Mouse (Mus musculus) monocyte, adult 2 months (primary cell): ENCODE data around the gene Ablim1.

Experiments used
- DNase-seq, 2 experiments: peaks; one replicate each; pipeline ENCODE4 v3.0.0; 2022; ENCODE audit warnings: low spot score in 2 of 2, low read depth in 1 of 2

Ablim1 gene

DNA sequence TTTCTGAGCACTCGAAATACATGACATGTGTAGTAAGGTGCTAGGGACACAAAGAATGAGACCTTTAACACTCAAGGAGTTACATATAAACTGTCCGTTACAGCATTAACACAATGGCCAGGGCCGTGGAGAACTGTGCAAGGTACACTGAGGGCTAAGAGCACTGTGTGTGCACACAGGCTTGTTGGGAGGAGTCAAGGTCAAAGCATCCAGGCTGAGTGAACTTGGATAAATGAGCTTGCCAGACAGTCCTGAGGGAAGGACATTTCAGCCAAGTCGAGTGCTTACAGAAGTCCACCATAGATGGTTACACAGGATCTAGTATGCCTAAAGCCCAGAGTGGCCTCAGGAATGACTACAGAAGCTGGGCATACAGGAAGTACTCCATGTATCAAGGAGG lies 319.3 kb downstream of the Ablim1 start:
- no peak for DNase-seq

DNA sequence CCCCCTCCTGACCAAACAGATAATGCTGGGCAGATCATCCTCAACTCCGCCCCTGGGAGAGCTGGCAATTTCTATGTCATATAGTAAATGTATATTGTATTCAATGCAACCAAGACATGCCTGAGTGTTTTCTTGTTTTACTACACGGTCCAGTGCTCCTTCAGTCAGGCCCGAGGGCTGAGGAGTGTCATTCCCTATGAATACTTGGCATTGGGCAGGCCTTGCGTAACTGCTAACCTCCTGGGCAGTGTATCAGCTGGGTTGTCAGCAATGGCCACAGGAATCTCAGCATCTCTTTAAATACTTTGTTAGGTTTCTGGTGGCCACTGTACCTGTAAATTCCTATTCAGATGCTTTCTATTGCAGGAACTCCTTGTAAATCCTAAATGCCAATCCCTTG lies 320.1 kb downstream of the Ablim1 start:
- DNase-seq: no peak

DNA sequence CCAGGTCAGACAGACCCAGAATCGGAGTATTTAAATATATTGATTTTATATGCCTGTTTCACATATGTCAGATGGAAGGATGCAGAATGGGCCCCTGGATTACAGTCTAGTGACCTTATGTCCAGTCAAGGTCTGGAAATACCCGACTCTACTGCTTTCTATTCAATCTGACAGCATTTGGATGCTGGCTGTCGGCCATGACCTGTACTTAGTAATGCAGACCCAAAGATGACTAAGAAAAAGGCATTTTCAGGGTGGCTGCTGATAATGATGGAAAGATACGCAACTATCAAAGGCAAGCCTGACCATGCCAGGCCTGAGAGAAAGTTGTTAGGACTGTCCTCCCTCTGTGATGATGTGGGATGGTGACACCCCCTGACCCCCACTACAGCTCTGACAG lies 321.0 kb downstream of the Ablim1 start:
- DNase-seq: no peak

DNA sequence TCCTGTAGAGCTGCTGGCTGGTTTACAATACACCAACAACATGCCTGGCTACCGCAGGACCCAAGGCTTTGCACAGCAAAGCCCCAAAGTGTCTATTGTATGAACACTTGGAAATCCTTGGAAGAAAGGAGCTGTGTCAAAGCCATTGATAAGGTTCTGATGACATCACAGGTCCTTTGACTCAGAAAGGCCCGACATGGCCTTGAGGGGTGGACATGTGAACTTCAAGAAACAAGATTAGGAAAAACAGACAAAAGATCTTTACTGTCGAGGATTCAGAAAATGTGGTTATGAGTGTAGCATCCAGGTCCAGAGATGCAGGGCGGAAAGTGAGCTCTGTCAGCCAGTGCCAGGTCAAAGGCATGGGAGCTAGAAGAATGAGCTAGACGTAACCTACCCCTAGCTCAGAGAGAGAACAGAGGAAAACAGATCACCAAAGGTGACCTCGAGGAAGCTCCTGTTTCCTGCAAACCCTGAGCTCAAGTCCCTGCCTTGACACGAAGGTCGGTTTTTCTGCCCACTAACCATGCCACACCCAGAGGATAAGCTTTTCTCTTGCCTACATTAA lies 321.7 kb downstream of the Ablim1 start:
- no peak for DNase-seq

DNA sequence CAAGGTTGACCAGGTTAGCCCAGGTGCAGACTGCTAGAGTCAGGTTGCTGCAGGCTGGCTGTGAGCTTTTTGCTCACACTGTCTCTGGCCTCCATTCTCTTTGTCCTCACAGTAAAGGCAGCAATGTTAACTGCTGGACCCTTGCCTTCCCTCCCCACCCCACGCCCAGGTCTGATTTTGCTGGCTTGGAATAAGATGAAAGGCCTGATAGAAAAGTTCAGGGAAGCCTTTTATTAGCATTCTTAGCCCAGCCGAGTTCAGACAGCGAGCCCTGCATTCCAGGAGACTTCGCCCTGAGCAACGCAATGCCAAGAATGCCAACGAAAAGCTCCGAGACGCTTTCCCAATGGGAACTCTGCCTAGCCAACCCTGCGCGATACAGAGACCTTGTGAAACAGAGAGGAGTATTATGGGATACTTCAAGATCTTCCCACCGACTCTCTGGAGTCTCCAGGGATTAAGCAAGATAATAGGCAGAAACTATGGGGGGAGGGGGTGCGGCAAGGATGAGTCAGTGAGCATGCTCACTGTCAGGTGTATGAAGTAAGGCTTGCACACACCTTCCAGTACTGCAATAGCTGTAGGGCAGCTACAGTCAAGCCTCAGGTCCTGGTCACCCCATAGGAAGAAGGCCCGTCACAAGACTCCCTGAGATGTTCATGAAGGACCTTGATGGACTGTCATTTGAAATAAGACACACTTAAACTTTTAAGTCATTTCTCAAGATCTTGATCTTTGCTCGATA lies 324.2 kb downstream of the Ablim1 start:
- no peak for DNase-seq

DNA sequence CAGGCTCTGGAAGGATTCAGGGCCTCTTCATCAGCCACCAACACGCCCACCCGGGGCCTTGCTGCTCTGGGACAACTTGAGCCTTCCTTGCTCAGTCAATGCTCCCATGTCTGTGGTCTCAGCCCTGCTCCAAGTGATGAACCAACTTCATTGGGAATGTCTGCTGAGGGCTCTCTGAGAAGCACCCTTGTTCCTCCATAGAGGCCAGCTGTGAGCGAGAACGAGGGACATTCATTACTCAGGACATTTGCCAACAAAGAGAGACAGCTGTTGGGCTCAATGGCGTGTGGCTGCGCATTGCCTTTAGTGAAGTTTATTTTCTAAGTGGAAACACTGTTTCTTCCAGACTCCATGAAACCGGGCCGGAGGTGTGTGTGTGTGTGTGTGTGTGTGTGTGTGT lies 325.5 kb downstream of the Ablim1 start:
- no peak for DNase-seq

DNA sequence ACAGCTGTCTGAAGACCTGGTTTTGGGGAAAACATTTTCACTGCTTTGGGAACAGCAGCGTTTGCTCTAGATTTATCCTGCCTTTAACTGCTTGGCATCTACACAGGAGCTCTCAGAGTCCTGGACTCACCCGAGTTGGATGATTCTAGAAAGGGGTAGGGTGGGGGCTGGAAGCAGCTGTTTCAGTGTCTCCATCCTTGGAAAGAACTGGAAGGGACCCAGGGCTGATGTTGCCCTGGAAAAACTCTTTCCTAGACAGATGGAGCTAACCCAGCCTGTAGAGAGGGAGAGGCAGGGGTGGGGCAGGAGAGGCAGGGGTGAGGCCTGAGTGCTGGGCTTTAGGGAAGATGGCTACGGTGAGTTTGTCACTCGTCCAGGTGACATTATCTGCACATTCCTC lies 330.5 kb downstream of the Ablim1 start:
- DNase-seq: no peak

DNA sequence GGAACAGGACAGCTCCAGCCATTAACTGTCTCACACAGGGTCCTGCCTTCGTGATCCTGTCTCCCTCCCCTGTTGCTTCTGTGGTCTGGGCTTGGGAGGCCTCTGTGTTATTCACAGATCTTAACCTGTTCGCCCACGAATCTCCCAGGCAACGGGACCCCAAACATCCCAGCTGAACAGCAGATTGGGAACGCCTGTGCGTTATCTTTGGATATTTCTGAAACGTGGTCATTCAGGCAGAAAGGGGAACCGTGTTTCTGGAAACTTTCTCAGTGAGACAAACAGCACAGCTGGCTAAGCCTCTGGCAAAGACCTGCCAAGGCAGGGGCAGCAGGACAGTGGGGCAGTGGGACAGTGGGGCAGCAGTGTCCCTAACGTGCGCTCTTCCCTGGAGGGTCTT lies 331.0 kb downstream of the Ablim1 start:
- no peak for DNase-seq
